Mouse (Mus musculus) left cerebral cortex, adult 8-10 months (tissue): ENCODE data around the gene Plod2. TPM values are rescaled to one million over a fixed set of nuclear protein-coding genes. Genes with fewer than 3 reads are reported as not detected.

ENCODE experiments used
- DNase-seq, 2 experiments: peaks; one replicate each; pipeline ENCODE4 v3.0.0; 2022; ENCODE audit warnings: low spot score in 2 of 2
- total RNA-seq, 4 experiments: library from RNA; stranded (reverse); gene quantifications; 2 replicates each; pipeline ENCODE4 v1.2.4; 2022

Gene Plod2
- total RNA-seq, result 1 to 10 TPM; 3.9 to 5.4 (median 4.3) TPM

- peak; percentile 12 to 15 for DNase-seq
Observed at GRCm38 (mm10) chr9:92541977-92542561, at the start of gene Plod2. TSS of gene Plod2 (plus strand) at chr9:92542223.

GRCm38 (mm10) chr9:92499710-92500410 is 42.2 kb upstream of the Plod2 start:
- DNase-seq, result peak; percentile 21 to 80

GRCm38 (mm10) chr9:92504256-92504655 is 37.8 kb upstream of the Plod2 start:
- no peak for DNase-seq

- no peak for DNase-seq
Observed at GRCm38 (mm10) chr9:92504889-92505288, 37.1 kb upstream of the Plod2 start.

GRCm38 (mm10) chr9:92511696-92512095 is 30.3 kb upstream of the Plod2 start:
- DNase-seq, result no peak

GRCm38 (mm10) chr9:92517036-92517435 is 25.0 kb upstream of the Plod2 start:
- no peak for DNase-seq

GRCm38 (mm10) chr9:92520751-92521150 is 21.3 kb upstream of the Plod2 start:
- no peak for DNase-seq

GRCm38 (mm10) chr9:92524506-92524905 is 17.5 kb upstream of the Plod2 start:
- DNase-seq, result no peak

- DNase-seq, result no peak
Observed at GRCm38 (mm10) chr9:92530055-92530454, 12.0 kb upstream of the Plod2 start.

- peak in 1 of 2 experiments; percentile 22 for DNase-seq
Observed at GRCm38 (mm10) chr9:92537735-92538134, 4.3 kb upstream of the Plod2 start.

GRCm38 (mm10) chr9:92538216-92538615 is 3.8 kb upstream of the Plod2 start:
- no peak for DNase-seq

GRCm38 (mm10) chr9:92542591-92543416 is 781 bp downstream of the Plod2 start:
- DNase-seq, result peak in 1 of 2 experiments; percentile 12

GRCm38 (mm10) chr9:92544146-92544545 is 2.1 kb downstream of the Plod2 start:
- DNase-seq, result no peak

- no peak for DNase-seq
Observed at GRCm38 (mm10) chr9:92545021-92545420, 3.0 kb downstream of the Plod2 start.

GRCm38 (mm10) chr9:92546446-92546845 is 4.4 kb downstream of the Plod2 start:
- DNase-seq, result no peak

- DNase-seq, result no peak
Observed at GRCm38 (mm10) chr9:92547106-92547505, 5.1 kb downstream of the Plod2 start.

- DNase-seq, result no peak
Observed at GRCm38 (mm10) chr9:92547821-92548220, 5.8 kb downstream of the Plod2 start.

GRCm38 (mm10) chr9:92548603-92549002 is 6.6 kb downstream of the Plod2 start:
- DNase-seq, result no peak

- no peak for DNase-seq
Observed at GRCm38 (mm10) chr9:92549811-92550490, 7.9 kb downstream of the Plod2 start.

- DNase-seq, result no peak
Observed at GRCm38 (mm10) chr9:92550981-92551380, 9.0 kb downstream of the Plod2 start.

GRCm38 (mm10) chr9:92551666-92552065 is 9.6 kb downstream of the Plod2 start:
- no peak for DNase-seq

GRCm38 (mm10) chr9:92552691-92553090 is 10.7 kb downstream of the Plod2 start:
- DNase-seq, result no peak
